Mouse (Mus musculus): Measurements from ENCODE around the gene Elovl6.
A peak's percentile ranks its signal among the peaks of the same experiment; 100 is the strongest.

Gene Elovl6

GRCm38 (mm10) chr3:129611626-129612025, 79.5 kb downstream of the Elovl6 start:
- DNase-seq (ENCODE audit: low read depth), result peak; percentile 80

GRCm38 (mm10) chr3:129612311-129613097, 80.3 kb downstream of the Elovl6 start:
- peak; percentile 85 for DNase-seq (ENCODE audit: low read depth)

DNA sequence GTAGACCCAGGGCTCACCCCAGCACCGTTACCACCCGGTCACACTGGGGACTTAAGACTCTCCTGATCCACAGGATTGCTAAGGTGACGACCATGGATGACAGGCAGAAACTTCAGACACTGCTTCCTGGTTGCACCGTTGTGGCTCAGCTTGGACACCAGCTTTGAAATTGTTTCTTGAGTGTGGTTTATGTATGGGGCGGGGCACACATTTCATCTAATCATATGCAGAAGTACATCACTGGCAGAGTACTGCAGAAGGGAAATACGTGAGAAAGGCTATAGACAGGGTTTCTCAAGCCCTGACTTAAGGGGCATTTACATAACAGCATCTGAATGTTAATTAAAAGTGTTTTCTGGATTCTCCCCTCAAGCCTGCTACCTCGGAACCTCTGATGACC, 81.6 kb downstream of the Elovl6 start:
- DNase-seq (ENCODE audit: low read depth), result peak; percentile 49

GRCm38 (mm10) chr3:129614216-129614615, 82.1 kb downstream of the Elovl6 start:
- DNase-seq (ENCODE audit: low read depth), result peak; percentile 24

DNA sequence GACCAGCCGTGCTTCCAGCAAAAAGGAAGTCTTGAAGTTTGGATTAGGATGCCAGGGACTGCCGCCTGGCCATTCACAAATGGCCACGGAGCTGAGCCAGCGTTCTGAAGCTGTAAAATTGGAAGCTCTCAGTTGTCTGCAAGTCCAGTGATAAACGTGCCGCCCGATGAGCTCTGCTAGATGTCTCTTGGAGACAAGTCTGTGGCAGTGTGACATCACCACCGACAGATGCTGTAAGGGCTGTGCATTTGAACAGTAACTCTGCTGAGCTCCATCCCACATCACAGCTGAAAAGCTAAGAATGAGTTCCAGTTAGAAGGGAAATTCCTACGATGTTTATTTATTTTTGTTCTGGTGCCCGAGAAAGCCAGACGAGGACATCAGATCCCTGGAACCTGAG, 85.3 kb downstream of the Elovl6 start:
- DNase-seq (ENCODE audit: low read depth), result no peak

DNA sequence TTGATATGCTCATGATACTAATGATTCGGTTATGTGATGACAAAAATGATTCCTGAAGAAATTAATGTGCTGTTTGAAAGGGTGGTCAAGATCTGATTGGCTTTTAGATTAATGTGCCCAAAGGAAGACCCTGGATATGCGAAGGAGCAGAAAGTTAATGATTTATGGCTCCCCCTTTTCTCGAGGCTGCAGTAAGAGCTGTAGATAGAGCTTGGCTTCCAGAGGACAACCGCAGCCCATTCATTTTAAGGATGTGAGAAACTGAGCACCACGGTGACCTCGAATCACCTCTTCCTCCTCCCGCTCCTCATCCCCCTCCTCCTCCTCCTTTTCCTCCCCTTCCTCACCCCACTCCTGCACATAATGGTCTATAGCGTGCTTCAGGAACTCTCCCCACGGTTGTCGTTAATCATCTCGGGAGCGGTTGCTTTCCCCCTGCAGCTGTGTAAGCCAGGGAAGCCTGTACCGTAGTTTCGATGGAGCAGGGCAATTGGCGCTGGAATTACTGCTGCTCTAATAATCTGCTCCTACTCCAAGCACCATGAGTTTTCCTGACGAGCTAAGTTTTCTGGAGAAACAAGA, 87.1 kb downstream of the Elovl6 start:
- no peak for DNase-seq (ENCODE audit: low read depth)

DNA sequence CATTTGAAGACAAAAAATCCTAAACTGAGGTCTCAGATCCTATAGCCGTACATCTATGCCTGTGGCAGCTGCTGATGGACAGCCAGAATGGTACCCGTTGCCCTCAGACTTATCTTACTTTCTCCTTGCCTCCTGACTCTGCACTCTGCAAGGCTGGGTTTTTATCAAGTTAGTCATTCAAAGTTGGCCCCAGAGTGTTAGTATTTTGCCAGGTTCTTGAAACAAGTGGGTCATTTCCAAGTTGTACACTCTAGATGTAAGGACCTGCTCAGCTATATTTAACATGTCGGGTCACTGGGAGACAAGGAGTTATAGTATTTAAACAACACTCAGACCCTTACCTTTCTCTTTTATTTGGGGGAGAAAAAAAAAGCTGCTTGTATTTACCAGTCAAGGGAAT, 88.6 kb downstream of the Elovl6 start:
- DNase-seq (ENCODE audit: low read depth), result no peak

- peak; percentile 35 for DNase-seq (ENCODE audit: low read depth)
These were observed 89.1 kb downstream of the Elovl6 start for GRCm38 (mm10) chr3:129621255-129621654.

DNA sequence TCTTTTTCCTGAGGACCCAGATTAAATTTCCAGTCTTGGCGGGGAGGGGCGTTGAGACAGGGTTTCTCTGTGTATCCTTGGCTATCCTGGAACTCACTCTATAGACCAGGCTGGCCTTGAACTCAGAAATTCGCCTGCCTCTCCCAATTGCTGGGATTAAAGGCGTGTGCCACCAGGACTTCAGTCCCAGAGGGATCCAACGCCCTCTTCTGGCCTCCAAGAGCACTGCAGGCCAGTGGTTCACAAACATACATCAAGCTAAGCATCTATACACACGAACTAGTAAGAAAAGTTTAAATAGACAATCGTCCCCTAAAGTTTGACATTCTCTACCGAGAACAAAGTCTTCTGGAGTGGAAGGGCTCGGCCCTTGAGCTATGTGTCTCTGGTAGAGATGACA, 90.0 kb downstream of the Elovl6 start:
- peak; percentile 61 for DNase-seq (ENCODE audit: low read depth)

GRCm38 (mm10) chr3:129622705-129623104, 90.5 kb downstream of the Elovl6 start:
- no peak for DNase-seq (ENCODE audit: low read depth)

DNA sequence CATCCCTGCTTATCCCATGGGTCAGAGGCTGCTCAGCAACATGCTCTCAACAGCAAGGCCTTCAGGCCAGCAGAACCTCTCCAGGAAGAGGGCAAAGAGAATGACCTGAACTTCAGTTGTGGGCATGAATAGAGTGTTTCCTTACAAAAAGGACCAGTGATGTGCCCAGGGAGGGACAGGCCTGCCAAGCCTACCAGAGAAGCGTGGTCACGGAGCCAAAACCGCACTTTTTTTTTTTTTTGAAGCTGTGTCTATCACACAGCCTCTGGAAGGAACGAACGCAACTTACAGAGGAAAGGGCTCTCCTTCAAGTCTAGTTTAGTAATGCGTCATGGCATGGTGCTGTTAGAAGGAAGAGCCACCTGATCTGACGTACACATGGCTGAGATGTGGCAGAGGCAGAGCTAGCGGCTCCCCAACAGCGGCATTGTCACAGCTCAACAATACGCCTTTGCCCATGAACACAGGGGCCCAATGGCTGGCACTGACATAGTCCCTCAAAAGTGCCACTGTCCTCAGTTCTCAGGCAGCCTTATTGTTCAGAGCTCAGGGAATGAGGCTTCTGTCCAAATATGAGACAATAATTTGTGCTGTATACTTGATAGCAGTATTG, 92.1 kb downstream of the Elovl6 start:
- no peak for DNase-seq (ENCODE audit: low read depth)

- no peak for DNase-seq (ENCODE audit: low read depth)
These were observed 95.1 kb downstream of the Elovl6 start for GRCm38 (mm10) chr3:129627281-129627680.

DNA sequence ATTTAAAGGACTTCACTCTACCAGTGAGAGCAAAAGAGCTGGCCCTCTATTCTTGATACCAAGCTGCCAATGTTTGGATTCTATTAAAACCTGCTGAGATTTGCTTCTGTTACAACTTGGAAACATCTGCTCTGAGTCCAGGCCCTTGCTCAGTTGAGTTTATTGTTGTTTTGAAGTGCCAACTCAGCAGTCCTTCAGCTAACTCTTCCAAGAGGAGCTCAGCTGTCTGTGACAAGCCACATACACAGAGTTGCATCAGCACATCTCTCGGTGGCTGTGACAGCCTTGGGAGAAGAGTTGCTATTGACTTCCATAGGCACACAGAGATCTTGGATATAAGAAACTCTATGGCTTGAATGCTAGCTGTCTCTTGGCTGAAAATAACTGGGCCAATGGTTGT, 98.9 kb downstream of the Elovl6 start:
- no peak for DNase-seq (ENCODE audit: low read depth)

DNA sequence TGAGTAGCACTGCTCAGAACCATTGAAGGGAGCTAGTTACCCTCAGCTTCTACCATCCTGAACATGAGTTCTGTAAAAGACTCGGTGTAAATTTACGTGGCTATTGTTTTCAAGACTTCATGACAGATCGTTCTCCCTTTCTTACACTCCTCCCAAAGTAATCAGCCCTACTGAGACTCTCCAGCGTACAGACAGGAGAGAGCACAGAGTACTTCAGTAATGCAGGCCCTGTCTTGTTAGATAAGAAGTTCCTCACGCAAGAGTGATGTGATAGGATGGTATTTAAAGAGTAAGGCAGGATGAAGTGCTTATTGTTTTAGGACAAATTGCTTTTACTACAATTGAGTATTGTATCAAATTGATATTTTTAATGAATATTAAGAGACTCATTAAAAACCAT, 99.7 kb downstream of the Elovl6 start:
- DNase-seq (ENCODE audit: low read depth), result no peak

DNA sequence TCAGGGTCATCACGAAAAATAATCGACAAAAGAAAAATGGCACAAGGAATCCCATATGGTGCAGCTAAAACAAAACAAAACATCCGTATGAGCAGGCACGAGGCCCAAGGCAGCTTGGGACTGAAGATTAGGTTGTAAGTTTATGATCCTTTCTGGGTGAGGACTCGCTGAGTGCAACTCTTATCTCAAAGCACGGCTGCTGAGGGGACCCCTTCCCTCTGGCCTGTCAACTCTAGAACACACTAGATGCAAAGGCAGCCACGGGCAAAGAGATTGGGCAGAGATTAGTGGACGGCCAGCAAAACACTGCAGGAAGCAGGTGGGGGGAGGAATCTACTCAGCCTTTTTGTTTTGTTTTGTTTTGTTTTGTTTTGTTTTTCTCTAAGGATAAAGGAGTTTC, 101.4 kb downstream of the Elovl6 start:
- DNase-seq (ENCODE audit: low read depth), result no peak

DNA sequence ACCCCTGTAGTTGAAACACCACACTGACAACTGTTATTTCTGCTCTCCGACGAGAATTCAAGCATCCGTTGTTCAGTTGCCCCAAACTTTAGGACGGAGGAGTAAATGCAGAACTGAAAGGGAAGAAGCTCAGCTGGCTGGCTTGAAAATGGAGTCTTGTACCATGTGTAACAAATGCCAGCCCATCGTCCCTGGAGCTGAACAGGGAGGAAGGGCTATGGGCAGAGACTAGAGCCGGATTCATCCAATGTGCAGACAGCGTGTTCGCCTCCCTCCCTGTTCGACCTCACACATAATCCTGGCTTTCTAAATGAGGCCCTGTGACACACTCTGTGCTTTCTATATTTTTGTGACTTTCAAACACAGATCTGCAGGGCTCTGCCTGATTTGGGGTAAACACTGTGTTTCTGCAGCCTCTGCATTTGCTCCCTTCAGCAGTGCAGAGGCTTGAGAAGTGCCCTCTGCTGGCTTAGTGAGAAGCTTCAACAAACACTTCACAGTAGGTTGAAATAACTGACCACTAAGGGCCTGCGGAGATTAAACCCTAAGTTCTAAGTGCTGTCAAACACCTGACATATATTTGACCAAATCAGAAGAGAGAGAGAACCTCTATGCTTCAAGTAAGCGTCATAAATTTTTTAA, 102.2 kb downstream of the Elovl6 start:
- peak; percentile 32 for DNase-seq (ENCODE audit: low read depth)

DNA sequence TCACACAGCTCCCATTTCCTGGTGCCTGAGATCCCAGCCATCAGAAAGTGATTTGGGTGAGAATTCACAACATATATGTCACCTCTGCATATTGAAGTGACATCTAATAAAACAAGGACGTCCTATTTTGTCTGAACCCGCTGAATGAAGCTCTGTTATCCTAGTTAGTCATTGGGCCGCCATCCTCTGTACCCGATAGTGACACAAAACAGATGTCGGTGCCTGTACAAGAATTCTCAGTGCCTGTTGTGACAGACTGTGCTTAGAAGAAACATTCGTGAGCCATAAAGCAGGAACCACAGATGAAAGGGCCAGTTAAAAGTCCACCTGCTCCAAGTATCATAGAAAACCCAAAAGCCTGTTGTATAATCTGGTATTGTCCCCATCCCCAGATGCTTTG, 105.3 kb downstream of the Elovl6 start:
- DNase-seq (ENCODE audit: low read depth), result no peak

DNA sequence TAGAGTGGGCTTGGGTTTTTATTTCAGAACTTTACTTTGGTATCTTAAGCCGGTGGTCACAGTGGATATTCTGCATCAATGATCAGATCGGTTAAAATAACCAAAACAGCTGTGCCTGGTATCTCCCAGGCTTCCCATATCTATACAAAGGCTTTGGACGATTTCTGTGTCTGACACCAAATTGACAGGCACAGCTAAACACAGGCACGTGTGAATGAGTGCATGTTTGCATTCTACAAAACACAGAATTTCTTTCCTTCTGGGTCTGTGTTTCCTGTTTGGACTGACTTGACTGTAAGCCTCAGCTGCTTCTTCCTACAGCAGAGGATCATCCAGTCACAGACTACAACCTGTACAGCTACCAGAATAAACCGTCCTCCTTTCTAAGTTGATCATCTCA, 107.5 kb downstream of the Elovl6 start:
- no peak for DNase-seq (ENCODE audit: low read depth)

GRCm38 (mm10) chr3:129640211-129641000, 108.3 kb downstream of the Elovl6 start:
- no peak for DNase-seq (ENCODE audit: low read depth)

- no peak for DNase-seq (ENCODE audit: low read depth)
These were observed 109.5 kb downstream of the Elovl6 start for GRCm38 (mm10) chr3:129641621-129642020.

- no peak for DNase-seq (ENCODE audit: low read depth)
These were observed 113.3 kb downstream of the Elovl6 start for GRCm38 (mm10) chr3:129645409-129645808.

DNA sequence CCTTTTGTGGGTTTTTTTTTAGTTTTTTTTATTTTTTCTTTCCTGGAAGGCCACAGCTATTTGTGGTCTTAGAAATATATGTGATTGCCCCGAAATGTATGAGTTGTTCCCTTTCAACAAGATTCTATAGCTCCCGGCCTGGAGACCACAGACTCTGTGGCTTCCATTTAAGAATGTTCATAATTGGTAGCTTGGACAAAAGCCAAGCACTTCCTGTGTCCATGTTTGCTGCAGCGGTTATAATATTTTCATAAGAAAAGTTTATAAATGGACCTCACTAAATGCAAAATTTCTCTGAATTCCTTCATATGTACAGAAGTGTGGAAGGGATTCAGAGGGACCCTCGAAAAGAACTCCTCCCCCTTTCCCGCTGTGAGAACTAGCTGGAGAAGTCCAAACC, 114.6 kb downstream of the Elovl6 start:
- DNase-seq (ENCODE audit: low read depth), result peak; percentile 38
